Mouse (Mus musculus) testis, adult 2 months (tissue): Measurements from ENCODE around the gene Mboat1.

Experiments used
- CTCF ChIP-seq: fragments of 200-500 bp; IDR thresholded peaks from 2 replicates; pipeline ENCODE4 v1.5.1; 2012; ENCODE audit warnings: low read depth, mild to moderate bottlenecking, inconsistent platforms, low read length, moderate library complexity; ENCODE audit not compliant: control insufficient read depth, insufficient read depth, insufficient replicate concordance
- POLR2A ChIP-seq: fragments of 200-500 bp; IDR thresholded peaks from 2 replicates; pipeline ENCODE4 v1.6.1; 2012; ENCODE audit warnings: low read depth, mild to moderate bottlenecking, inconsistent platforms, low read length, moderate library complexity; ENCODE audit not compliant: control insufficient read depth

DNA sequence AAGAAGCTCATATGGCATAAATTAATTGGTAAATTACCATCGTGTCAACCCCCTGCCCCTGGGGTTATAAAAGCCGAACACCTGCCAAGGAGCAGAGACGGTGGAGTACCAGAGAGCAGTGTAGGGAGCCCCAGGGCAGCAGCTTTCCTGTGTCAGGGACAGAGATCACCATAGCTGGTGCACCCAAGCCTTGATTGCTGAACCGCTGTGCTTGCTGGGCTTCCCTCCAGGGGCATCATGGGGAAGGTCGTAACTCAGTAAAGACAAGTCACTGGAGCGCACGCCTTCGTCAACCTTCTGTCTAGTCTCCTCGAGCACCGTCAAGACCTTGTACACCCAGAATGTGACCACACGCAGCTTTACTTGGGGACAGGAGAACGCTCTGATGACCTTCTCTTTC lies 128.0 kb downstream of the Mboat1 start:
- TF ChIP-seq POLR2A: no peak
- TF ChIP-seq CTCF: no peak
